Mouse (Mus musculus) spleen, postnatal 10 days (tissue): ENCODE measurements around the gene Snx9.

Source experiments
- DNase-seq, 2 experiments: peaks; one replicate each; pipeline ENCODE4 v3.0.0; 2021 to 2022; ENCODE audit warnings: low spot score in 2 of 2

Snx9 gene

DNA sequence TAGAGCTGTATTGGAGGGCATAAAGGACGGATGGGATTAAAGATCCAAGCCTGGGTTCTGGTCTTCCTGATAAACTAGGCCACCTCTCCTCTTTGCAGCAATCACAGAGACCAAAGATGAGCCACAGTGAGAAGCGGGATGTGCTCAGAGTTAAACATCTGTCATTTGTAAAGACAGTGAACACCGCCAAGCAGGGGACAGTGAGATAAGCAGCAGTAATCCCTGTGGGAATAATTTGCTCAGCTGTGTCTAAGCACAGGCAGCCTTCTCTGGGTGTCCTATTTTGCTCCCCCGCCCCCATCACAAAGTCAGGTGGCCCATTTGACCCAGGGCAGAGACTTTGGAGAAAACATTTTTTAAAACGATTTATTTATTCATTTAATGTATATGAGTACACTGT, 125.6 kb downstream of the Snx9 start:
- no peak for DNase-seq

DNA sequence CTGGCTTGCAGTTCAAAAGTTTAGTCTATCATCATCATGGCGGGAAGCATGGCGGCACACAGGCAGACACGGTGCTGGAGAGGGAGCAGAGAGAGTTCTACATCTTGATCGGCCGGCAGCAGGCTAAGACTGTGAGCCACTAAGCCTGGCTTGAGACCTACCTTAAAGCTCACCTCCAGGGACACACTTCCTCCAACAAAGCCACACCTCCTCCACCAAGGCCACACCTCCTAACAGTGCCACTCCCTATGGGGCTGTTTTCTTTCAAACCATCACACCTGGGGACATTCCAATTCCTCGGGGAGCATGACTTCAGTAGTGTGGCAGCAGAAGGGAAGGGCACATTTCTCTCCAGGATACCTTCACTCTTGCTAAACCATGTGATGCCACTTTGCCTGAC, 127.4 kb downstream of the Snx9 start:
- DNase-seq: no peak

- DNase-seq: no peak
Observed at GRCm38 (mm10) chr17:5969246-5969645, 128.1 kb downstream of the Snx9 start.

- DNase-seq: no peak
Observed at GRCm38 (mm10) chr17:5970298-5970821, 129.2 kb downstream of the Snx9 start.

- no peak for DNase-seq
Observed at GRCm38 (mm10) chr17:5973536-5973935, 132.4 kb downstream of the Snx9 start.

- peak; percentile 11 to 41 for DNase-seq
Observed at GRCm38 (mm10) chr17:5975099-5975977, 134.2 kb downstream of the Snx9 start.

DNA sequence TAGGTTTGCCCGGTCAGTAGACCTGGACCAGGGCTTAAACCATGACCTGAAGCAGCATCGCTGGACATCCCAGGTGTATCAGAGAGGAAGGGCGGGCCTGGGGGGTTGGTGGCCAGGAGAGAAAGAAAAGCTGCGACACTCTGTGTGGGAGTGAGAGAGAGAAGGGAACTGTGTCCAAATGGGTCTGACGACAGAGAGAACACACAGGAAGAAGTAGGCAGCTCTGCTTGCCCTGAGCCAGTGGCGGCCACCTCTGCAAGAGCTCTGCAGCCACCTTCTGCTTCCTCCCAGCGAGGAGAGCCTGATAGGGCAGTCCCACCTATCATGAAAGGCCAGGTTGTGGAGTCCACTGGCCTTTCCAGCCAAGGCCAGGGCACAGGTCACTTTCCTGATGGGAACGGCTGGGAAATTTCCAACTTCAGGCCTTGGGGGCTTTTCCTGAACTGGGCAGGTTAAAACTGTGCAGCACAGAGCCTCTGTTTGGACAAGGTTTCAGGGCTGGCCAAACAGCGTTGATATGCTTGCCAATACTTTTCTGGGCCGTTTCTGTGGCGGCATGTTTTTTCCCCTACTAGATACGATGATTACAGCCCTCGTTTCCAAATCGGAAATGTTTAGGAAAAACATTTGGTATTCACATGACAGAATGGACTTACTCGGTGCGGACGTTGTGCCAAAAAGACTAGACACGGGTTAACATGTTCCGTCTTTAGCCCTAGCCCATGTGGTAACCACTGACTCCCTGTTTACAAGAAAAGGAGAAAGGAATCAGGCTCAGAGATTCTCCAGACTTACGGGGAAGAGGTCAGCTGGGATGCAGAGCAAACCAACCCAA, 135.3 kb downstream of the Snx9 start:
- DNase-seq: peak in 1 of 2 experiments; percentile 9

DNA sequence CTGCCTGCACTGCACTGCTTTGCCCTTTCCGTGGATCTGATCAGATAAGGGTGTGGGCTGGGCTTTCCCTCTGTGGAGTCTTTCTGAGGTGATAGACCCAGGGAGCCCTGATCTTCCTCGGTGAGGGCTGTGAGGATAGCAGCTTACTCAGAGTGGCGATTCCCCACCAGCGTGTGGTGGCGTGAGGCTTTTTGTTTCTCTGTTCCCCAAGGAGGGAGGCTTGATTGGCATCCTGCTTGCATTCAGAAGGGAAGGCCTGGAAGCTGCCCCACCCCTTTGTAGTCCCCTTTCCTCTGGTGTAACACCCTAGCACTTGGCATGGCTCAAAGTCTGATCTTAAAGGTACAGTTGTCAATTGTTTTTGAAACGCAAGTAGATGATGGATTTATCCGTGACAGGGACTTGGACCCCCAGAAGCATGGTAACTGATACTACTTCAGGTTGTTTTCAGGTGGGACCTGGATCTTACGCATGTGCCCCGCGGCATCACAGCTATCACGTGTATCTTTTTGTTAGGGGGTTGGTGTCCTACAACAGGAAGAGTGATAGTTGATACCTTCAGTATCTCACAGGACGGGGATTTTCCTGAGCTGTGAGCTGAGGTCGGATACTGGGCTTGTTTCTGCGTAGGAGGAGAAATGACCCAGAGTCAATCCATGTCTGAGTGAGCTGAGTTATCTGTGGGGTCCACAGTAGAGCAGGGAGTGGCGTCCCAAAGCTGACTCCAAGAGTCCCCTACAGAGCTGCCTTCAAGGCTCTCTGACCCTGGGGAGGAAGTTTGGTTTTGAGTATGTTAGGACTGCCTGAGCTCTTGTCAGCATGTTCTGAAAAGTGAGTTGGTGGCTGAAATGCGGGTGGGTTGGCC, 136.2 kb downstream of the Snx9 start:
- DNase-seq: no peak

DNA sequence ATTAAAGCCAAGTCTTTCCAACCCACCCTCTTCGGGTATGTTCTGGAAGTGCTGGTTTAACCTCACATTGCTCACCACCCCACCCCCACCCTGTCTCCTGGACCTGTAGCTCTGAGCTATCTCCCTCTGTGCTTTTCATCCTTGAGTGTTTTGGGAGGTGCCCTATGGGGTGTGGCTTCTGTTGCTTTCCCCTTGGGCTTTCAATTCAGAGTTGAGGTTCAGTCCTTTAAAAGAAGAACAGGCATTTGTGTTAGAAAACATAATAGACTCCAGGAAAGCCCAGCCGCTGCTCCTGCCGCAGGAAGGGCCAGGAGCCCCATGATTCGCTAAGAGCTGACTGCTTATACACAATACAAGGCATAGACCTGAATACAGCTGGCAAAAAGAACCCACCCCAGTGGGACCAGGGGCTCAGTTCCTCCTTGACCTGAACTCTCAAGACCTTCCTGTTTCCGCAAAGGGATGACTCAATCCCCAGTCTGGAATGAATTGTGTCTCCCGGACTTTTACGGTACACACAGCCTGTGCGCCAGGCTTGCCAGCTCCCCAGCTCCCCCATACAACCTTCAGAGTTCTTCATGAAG, 136.9 kb downstream of the Snx9 start:
- no peak for DNase-seq

- no peak for DNase-seq
Observed at GRCm38 (mm10) chr17:5978505-5979077, 137.5 kb downstream of the Snx9 start.

DNA sequence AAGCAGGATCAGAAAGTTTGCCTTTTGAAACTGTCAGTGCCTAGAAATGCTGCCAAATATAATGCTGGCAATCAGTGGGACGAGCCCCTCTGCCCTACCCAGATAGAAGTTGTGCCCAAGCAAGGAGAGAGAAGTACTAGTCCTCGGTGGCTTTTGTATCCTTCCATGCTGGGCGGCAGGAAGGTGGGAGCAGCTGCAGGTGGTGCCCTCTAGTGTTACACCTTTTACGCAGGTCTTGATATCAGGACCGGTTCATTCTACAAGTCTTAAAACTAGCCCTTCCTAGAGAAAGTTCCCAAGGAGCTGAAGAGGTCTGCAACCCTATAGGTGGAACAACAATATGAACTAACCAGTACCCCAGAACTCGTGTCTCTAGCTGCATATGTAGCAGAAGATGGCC, 139.7 kb downstream of the Snx9 start:
- no peak for DNase-seq
